Mouse (Mus musculus) cerebellum, adult 2 months (tissue): ENCODE results near the gene Atl3. TPM values are rescaled to one million over a fixed set of nuclear protein-coding genes. Genes with fewer than 3 reads are reported as not detected.

Source experiments
- DNase-seq, 2 experiments: peaks; one replicate each; pipeline ENCODE4 v3.0.0; 2021
- H3K27ac ChIP-seq: fragments of 200-500 bp; 2 replicates; pipeline ENCODE4 v1.5.1; 2012; ENCODE audit warnings: low read length, control low read depth, inconsistent platforms; ENCODE audit not compliant: insufficient read depth
- H3K27me3 ChIP-seq: fragments of 200-500 bp; 2 replicates; pipeline ENCODE4 v1.6.1; 2012; ENCODE audit warnings: inconsistent platforms, mild to moderate bottlenecking, low read length, moderate library complexity; ENCODE audit not compliant: control insufficient read depth, insufficient read depth
- H3K4me1 ChIP-seq: fragments of 200-500 bp; 2 replicates; pipeline ENCODE4 v1.6.1; 2011; ENCODE audit warnings: low read length; ENCODE audit not compliant: control insufficient read depth, insufficient read depth
- H3K4me3 ChIP-seq: fragments of 200-500 bp; replicated peaks from 2 replicates; pipeline ENCODE3; 2011; ENCODE audit warnings: mild to moderate bottlenecking, low read depth, low read length, control low read depth; ENCODE audit not compliant: insufficient read depth
- CTCF ChIP-seq: fragments of 200-500 bp; IDR thresholded peaks from 2 replicates; pipeline ENCODE4 v1.5.1; 2011; ENCODE audit warnings: low read depth, mild to moderate bottlenecking, control low read depth, low read length, moderate library complexity, borderline replicate concordance; ENCODE audit not compliant: insufficient read depth
- POLR2A ChIP-seq: fragments of 200-500 bp; IDR thresholded peaks from 2 replicates; pipeline ENCODE4 v1.6.1; 2011; ENCODE audit warnings: low read length, control low read depth, borderline replicate concordance; ENCODE audit not compliant: insufficient read depth
- WGBS: fragments of 180-500 bp; shearing (Covaris S2); methylation state at CpG from one replicate; pipeline ENCODE4 v1.1.7; 2018; 5-methylcytosine and 5-hydroxymethylcytosine counted together
- polyA plus RNA-seq: library from polyadenylated mRNA; depleted of rRNA; stranded (reverse); fragments of >200 nt; gene quantifications from 2 replicates; pipeline ENCODE4 v1.2.3, GENCODE M21; 2012

Gene Atl3
- polyA plus RNA-seq, 1 experiment, result 18.1 TPM

- H3K27ac ChIP-seq, result no peak overlapping the region
- H3K4me1 ChIP-seq, result peaks cover 4% of the 10 kb centered on the region; the same call in 1 of the 2 replicates
- no peaks in the 10 kb centered on the region for H3K27me3 ChIP-seq
- 96% methylated on average over 3 of the region's 3 CpGs for WGBS
- TF ChIP-seq CTCF (no peak), POLR2A (no peak)
- DNase-seq, result no peak
- H3K4me3 ChIP-seq, result no peak overlapping the region
Observed at GRCm38 (mm10) chr19:7479751-7480248, 14.0 kb upstream of the Atl3 start.

- 2% methylated on average over 12 of the region's 12 CpGs for WGBS
- TF ChIP-seq CTCF (no peak), POLR2A (no peak)
- H3K27me3 ChIP-seq, result no peaks in the 10 kb centered on the region
- peak overlapping the region; percentile 93 for H3K4me3 ChIP-seq
- DNase-seq, result peak; percentile 56 to 69
- H3K4me1 ChIP-seq, result peaks cover 4% of the 10 kb centered on the region; the same call in 1 of the 2 replicates
- H3K27ac ChIP-seq, result peak overlapping the region; percentile 20; the same call in 1 of the 2 replicates
Observed at GRCm38 (mm10) chr19:7481541-7482265, 12.1 kb upstream of the Atl3 start.

- Histone ChIP-seq H3K4me3 (peak overlapping the region; percentile 93), H3K27me3 (no peaks in the 10 kb centered on the region), H3K4me1 (peaks cover 4% of the 10 kb centered on the region; the same call in 1 of the 2 replicates), H3K27ac (peak overlapping the region; percentile 67)
- WGBS, result under 1% methylated on average over 7 of the region's 7 CpGs
- no peak for DNase-seq
- no peak for TF ChIP-seq POLR2A
Observed at GRCm38 (mm10) chr19:7482266-7482598, 11.6 kb upstream of the Atl3 start.

- Histone ChIP-seq H3K4me1 (peaks cover 3% of the 10 kb centered on the region; the same call in 1 of the 2 replicates), H3K4me3 (peak within 1 kb of the TSS; percentile 93), H3K27ac (peak within 1 kb of the TSS; percentile 67), H3K27me3 (no peaks in the 10 kb centered on the region)
- DNase-seq, result peak; percentile 97 to 98
- TF ChIP-seq POLR2A, result peak; percentile 97
- TF ChIP-seq CTCF, result no peak
- WGBS, result under 1% methylated on average over 80 of the region's 80 CpGs
Observed at GRCm38 (mm10) chr19:7482599-7483511, 11.0 kb upstream of the Atl3 start, which contains the start of gene Rtn3. Gene Rtn3, minus strand, starts transcription at chr19:7483281.

GRCm38 (mm10) chr19:7483512-7483882, 10.3 kb upstream of the Atl3 start:
- no peak for DNase-seq
- no peaks in the 10 kb centered on the region; the same call in 1 of the 2 replicates for H3K4me1 ChIP-seq
- H3K27me3 ChIP-seq, result no peaks in the 10 kb centered on the region
- TF ChIP-seq POLR2A, result no peak
- no peak for TF ChIP-seq CTCF
- peak overlapping the region; percentile 3; the same call in 1 of the 2 replicates for H3K27ac ChIP-seq
- WGBS, result 0% methylated on average over 6 of the region's 6 CpGs
- peak overlapping the region; percentile 57 for H3K4me3 ChIP-seq

- no peaks in the 10 kb centered on the region; the same call in 1 of the 2 replicates for H3K4me1 ChIP-seq
- no peak overlapping the region; the same call in 1 of the 2 replicates for H3K27ac ChIP-seq
- TF ChIP-seq CTCF, result no peak
- no peaks in the 10 kb centered on the region for H3K27me3 ChIP-seq
- peak overlapping the region; percentile 57 for H3K4me3 ChIP-seq
- 12% methylated on average over 5 of the region's 5 CpGs for WGBS
- peak; percentile 25 to 38 for DNase-seq
Observed at GRCm38 (mm10) chr19:7484076-7484475, 9.8 kb upstream of the Atl3 start.

GRCm38 (mm10) chr19:7487680-7488079, 6.2 kb upstream of the Atl3 start:
- TF ChIP-seq POLR2A, result no peak
- no peak for TF ChIP-seq CTCF
- WGBS, result 87% methylated on average over 8 of the region's 8 CpGs
- H3K27ac ChIP-seq, result no peak overlapping the region

More at GRCm38 (mm10) chr19:7487680-7488079, 6.2 kb upstream of the Atl3 start:
- no peaks in the 10 kb centered on the region for H3K27me3 ChIP-seq
- H3K4me3 ChIP-seq, result no peak overlapping the region
- H3K4me1 ChIP-seq, result no peaks in the 10 kb centered on the region; the same call in 1 of the 2 replicates
- no peak for DNase-seq
